Mouse (Mus musculus) retina, embryonic 14.5 days (tissue): ENCODE results near the gene Atg4d.
A peak's percentile ranks its signal among the peaks of the same experiment; 100 is the strongest.
"Not testable (repeated sequence)": the region's sequence is repeated elsewhere in the genome, so short reads cannot be mapped to it uniquely, and the experiment has no call there.

Source experiments
- DNase-seq: peaks from one replicate; pipeline ENCODE4 v3.0.0-alpha.2; 2015; ENCODE audit warnings: low spot score

The Atg4d gene

DNA sequence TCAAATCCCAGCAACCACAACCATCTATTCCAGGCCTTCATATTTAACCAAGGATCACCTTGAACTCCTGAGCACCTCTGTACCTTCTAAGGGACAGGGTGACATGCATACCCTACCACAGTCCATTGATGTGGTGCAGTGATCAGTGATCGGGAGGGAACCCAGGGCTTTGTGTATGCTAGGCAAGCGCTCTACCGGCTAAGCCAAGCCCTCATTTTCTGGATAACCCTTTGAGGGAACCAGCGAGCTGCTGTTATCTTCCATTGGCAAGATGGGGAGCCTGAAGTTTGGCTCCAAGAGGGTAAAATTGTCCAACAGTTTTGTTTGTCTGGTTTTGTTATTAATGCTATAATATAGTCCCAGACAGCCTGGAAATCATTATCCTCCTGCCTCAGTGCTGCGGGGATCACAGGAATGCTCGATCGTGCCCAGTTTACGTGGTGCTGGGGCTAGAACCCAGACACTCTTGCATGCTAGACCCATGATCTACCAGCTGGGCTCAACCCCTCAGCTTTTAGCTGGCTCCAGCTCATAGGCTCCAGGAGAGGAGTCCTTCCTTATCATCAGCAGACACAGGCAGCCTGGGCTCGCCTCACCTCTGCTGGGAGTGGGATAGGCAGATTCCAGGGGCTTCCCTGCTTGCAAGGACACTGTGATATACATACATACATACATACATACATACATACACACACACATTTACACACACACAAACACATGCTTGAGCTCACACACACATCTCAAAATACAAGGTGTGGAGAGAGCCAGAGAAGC is 49.5 kb downstream of the Atg4d start:
- no peak for DNase-seq

DNA sequence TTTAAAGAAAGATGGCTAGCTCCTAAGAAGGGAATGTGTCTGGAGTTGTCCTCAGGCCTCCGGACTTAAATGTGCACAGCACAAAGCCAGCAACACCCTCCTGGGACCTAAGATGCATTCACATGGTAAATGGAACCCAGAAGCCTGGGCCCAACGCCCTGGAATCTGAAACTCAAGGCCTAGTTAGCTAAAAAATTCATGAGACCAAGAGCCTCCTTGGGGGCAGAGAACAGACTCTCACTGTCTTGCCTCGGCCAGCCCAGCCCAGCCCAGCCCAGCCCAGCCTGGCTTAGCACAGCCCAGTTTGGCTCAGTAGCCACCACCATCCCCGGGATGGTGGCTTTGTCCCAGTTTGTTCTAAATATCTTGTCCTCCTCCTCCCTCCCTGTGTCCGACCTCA is 50.3 kb downstream of the Atg4d start:
- DNase-seq: no peak

DNA sequence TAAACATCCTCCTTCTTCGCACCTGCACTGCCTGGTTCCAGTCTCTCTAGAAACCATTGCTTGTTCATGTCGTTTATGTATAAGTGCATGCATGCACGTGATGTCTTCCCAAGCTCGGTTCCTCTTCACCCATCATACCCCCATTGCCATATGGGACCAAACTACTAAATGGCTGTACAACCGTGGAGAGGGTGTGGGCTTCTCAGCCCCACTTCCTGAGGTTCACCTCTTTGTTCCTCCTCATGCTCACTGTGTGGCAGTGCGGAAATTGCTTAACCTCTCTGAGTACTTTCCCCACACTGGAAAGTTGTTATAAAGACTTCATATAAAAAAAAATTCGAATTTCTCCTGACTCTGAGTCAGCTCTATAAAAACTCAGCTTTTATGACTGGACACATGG is 51.6 kb downstream of the Atg4d start:
- DNase-seq: no peak

DNA sequence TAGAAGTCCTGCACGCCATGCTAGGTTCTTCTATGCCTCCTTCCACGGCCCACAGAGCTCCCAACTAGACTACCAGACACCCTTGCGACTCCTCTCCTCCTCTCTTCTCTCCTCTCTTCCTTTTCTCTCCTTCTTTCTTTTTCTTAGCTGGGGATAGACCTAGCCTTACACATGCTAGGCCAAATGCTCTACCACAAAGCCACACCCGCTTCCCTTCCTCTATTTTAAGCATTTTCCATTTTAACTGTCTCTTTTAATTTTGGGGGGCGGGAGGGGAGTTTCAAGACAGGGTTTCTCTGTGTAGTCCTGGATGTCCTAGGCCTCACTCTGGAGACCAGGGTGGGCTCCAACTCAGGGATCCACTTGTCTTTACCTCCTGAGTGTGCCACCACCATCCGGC is 53.7 kb downstream of the Atg4d start:
- DNase-seq: no peak

DNA sequence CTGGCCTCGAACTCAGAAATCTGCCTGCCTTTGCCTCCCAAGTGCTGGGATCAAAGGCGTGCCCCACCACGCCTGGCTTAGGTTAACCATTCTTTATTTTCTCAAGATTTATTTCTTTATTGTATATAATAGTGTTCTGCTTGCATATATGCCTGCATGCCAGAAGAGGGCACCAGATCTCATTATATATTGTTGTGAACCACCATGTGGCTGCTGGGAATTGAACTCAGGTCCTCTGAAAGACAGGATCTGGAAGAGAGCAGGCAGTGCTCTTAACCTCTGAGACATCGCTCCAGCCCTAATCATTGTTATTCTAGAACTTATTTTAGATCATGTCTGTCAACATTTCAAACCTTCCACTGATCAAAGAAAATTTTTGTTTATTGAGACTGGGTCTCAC is 54.4 kb downstream of the Atg4d start:
- DNase-seq: no peak

DNA sequence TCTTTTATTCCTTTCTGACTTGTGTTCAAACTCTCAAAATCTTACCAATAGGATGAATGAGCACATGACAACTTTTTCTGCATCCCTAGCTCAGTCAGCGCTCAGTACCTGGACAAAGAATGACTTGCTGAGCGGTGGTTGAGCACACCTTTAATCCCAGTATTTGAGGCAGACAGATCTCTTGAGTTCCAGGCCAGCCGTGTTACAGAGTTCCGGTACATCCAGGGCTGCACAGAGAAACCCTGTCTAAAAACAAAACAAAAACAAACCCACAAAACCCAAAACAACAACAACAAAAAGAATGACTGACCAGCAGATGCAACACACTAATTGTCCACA is 55.2 kb downstream of the Atg4d start:
- DNase-seq: no peak

DNA sequence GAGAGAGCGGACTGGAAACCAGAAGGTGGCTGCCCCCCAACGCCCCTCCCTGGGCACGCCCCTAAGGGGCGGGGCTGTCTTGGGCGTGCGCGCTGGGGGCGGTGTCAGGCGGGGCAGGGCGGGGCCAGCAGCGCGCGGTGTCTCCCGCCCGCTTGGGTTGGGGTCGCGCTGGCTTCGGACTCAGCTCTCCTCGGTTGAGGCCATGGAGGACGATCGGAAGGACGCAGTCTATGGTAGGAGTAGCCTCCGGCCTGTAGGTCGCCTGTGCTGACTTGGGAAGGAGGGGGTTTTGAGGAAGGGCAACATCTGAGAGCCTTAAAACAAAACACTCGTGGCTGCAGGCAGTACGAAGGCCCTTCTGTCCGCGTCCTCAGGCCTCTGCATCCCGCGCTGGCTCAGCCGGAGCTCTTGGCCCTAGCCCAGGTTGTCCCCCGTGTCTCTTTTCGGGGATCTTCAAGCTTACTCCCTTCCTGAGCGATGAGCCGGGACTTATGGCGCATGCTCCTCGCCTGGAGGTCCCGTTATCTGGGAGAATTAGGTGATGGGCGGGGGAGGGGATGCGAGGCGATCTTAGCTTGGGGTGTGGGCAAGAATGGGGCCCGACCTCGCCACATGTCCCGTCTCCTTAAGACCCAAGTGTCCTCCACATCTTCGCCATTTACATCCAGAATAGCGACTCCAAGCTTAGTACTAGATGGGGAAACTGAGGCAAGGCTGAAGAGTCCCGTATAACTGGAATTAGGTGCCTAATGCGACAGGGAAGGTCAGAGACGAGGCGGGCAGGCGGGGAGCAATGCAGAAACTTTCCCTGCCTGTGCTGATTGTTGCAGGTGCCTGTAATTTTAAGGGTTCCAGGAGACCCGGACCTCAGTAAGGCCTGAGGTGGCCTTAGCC is 55.8 kb downstream of the Atg4d start, which contains the start of gene Slc44a2:
TSS of gene Slc44a2 (plus strand) at position 80 of the 894 bp plus-strand sequence.
- peak; percentile 91 for DNase-seq

DNA sequence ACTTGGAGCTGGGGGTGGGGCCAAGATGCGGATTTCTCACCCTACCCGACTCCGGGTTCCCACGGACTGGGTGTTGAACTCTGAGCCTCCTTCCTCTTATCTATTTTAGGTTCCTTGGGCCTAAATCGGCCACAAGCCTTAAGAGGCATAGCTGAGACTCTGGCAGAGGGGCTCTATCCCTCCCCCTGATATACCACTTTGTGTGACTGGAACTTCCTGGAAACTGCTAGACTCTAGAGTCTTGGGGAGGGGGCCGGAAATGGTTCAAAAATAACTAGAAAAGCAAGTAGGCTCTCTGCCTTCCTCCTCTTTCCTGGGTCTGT is 56.4 kb downstream of the Atg4d start:
- no peak for DNase-seq

DNA sequence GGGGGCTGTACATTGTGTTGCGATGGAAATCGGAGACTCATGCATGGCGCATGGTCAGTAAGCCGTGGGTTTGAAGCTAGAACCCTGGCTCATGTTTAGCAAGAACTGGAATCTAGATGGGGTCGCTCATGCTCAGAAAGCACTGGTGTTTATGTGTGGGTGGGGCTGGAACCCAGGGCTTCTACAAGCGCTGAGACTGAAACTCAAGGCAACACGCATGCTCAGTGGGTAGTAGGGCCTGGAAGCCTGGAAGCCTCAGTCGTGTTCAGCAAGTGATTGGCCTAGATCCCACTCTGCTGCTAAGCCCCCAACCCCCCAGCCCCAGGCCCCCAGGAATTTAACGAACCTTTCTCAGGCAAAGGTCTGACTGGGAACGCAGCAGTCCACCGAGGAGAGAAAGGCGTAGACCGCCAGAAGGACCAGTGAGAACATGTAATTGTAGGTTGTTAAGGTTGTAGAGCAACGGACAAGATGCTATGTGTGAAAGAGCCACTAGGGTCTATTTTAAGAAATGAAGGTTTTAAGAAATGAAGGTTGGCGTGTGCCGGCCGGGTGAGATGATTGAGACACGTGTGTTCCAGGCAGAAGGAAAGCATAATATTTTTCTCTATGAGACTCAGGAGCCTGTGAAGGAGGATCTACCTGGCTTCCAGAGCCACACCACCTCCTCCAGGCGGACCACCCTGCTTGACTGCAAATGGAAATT is 57.3 kb downstream of the Atg4d start:
- DNase-seq: no peak

DNA sequence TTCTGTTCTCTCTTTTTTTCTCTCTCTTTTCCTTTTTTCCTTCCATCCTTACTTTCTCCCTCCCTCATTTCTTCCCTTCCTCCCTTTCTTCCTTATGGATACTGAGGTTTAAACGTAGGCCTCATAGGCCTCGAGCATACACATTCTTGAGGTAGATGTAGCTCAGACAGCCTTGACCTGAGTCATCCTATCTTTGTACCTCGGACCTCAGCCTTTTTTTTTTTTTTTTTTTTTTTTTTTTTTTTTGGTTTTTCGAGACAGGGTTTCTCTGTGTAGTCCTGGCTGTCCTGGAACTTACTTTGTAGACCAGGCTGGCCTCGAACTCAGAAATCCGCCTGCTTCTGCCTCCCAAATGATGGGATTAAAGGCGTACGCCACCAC is 57.8 kb downstream of the Atg4d start:
- DNase-seq: not testable (repeated sequence)

DNA sequence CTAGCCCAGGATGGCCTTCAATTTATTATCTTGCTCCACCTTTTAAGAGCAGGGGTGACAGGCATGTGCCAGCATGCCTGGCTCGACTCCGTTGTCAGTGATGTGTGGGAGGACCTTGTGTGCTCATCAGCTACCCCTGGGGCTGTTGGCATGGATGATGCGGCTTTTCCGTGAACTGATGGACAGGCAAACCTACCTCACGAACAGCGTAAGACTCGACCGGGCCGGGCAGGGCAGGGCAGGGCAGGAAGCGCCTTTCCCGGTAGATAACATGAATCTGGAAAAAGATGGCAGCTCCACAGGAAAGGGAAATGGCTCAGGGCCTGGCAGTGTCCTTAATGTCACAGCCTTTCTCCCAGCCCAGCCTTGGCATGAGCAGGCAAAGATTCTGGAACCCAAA is 59.2 kb downstream of the Atg4d start:
- DNase-seq: no peak
